Mouse (Mus musculus) right cerebral cortex, adult 18-20 months (tissue): Measurements from ENCODE around the gene Traf2.

Source experiments
- DNase-seq: peaks from one replicate; pipeline ENCODE4 v3.0.0; 2022; ENCODE audit warnings: mixed read lengths

Traf2 gene

GRCm38 (mm10) chr2:25492988-25493387 is 53.8 kb downstream of the Traf2 start:
- DNase-seq, result no peak

GRCm38 (mm10) chr2:25488671-25489068 is 58.1 kb downstream of the Traf2 start:
- DNase-seq, result no peak

- DNase-seq, result no peak
These were observed 58.6 kb downstream of the Traf2 start for GRCm38 (mm10) chr2:25487965-25488670.

DNA sequence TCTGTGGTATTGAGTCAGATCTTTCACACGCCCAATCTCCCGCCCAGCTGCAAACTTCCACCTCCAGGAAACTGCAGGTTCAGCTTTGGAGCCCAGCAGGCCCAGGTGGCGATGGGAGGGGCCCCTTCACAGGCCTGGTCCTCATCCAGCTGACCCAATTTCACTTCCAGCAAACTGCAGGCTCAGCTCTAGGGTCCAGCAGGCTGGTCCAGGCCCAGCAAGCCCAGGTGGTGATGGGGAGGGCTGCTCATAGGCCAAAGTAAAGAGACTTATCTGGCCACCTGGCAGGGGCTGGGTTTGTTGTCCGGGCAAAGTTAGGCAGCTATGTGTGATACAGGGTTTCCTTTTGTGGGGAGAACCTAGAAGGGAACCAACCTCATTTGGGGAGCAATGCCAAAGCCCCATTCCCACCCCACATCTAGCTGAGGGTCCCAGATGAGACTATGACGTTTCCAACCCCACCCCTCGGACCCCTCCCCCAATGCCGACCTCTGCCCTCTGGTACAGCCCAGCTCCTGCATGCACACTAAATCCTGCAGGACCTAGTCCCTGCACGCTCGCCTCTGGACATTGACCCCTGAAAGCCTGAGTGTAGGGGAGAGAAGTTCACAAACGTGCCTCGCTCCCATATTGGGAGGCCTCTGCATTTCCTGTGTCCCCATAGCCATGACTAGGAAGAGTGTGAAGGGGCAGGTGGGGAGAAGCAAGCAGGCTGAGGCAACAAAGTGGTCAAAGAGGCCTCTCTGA is 61.7 kb downstream of the Traf2 start:
- DNase-seq, result no peak

GRCm38 (mm10) chr2:25482969-25483368 is 63.8 kb downstream of the Traf2 start:
- DNase-seq, result no peak

- no peak for DNase-seq
These were observed 66.2 kb downstream of the Traf2 start for GRCm38 (mm10) chr2:25480541-25480940.

DNA sequence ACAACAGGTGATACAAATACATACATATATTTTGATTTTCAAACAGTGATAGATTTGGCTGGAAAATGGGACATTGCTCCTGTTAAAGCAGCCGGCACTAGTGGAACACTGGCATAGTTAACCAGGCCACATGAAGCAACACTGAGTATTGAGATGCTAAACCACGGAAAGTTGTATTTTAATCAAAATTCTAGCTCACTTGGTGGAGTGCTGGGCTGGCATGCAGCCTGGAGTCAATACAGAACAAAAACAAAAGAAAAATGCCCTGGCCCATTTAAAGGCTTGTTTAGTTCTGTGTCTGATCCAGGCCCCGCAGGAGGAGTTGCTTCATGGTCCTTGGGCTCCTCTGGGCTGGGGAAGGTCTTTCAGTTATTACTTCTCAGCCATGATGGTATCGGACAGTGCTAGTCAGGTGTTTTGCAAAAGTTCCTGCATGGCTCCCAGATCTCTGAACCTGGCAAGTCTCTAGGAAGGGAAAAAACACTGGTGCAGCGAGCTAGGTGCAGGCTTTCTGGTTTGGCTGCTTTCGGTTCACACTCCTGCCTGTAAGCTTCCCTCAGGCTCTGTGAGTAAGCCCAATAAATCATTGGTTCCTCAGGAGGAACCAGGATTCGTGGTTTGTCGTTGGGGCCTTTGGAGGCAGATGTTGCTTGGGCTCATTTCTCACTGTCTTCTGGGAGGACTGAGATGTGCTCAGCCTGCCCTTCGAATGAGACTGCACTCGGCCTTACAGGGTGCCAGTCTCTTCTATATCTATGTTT is 67.0 kb downstream of the Traf2 start:
- no peak for DNase-seq

DNA sequence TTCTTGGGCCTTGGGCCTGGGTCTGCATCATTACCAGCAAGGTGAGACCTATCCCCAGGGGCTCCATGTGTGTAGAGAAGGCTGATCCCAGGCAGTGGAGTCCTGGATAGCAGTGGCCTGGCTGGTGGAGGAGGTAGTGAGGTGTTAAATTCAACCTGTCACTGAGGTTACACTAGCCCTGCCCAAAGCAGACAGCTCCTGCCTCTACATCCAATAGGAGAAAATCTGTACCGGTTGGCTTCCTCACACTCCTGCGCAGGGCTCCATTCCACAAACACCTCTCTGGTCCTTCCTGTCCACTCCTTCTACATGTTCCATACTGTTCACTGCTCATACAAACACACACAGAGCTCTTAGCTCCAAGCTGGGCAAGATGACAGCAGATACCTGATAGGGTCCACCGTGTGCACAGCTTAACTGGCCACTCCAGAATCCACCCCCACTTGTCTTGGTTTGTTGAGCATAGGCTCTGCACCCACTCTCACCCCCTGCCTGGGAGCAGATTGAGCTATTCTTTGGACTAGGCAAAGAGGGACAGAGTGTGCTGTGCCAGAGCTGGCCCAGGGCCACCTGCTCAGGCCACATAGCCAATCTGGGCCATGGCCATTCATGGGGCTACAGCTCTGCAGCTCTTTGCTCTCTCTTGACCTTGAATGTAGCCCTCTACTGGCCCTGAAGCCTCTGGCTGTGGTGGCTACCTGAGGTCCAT is 68.6 kb downstream of the Traf2 start:
- peak; percentile 80 for DNase-seq

GRCm38 (mm10) chr2:25477541-25477940 is 69.2 kb downstream of the Traf2 start:
- DNase-seq, result no peak

DNA sequence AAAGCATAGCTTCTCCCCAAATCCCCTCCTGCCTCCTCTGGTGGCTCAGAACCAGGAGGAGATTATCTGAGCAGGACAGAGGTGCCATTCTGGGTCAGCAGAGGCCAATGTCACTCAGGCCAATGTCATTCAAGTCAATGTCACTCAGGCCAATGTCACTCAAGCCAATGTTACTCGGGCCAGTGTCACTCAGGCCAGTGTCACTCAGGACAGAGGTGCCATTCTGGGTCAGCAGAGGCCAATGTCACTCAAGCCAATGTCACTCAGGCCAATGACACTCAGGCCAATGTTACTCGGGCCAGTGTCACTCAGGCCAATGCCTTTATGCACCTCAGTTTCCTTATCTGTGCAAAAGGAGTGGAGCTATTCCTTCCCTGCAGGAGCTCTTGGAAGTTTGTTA is 74.2 kb downstream of the Traf2 start:
- no peak for DNase-seq

- no peak for DNase-seq
These were observed 76.8 kb downstream of the Traf2 start, which contains the start of gene Ptgds for GRCm38 (mm10) chr2:25469969-25470368. TSS of gene Ptgds (minus strand) at chr2:25470046.

GRCm38 (mm10) chr2:25468962-25469915 is 77.5 kb downstream of the Traf2 start:
- peak; percentile 70 for DNase-seq
